Comparison of ENCODE assay signal across 10 mouse cellular contexts in genomic region chr5:77223043-77223975, GRCm38 (mm10). TPM values are rescaled to one million over a fixed set of nuclear protein-coding genes. Genes with fewer than 3 reads are reported as not detected.
A peak's percentile ranks its signal among the peaks of the same experiment; 100 is the strongest.
DNase-seq lines count a peak whose midpoint lies in the region; ATAC-seq and TF ChIP-seq lines count a peak whose summit lies in the region.
"Had no signal": no experiment of that assay in that cellular context is flagged by ENCODE, and none has a peak within 500 bp of the region (broad histone marks: within the 10 kb centered on the region; RNA-seq: fewer than 3 reads in every experiment).

No protein-coding gene starts in this region.

- TF ChIP-seq POLR2A in spleen, adult 2 months (IDR thresholded peaks at IDR 0.05; ENCODE audit: low read depth, low read length) = no peak

- H3K4me3 ChIP-seq in embryonic facial prominence, embryonic 11.5 days (ENCODE audit: low read depth, low read length) = no peak overlapping the region
- no peak overlapping the region for H3K4me3 ChIP-seq in embryonic facial prominence, embryonic 10.5 days
- no peak overlapping the region for H3K4me3 ChIP-seq in lung, embryonic 14.5 days (ENCODE audit: low read depth, low read length)
- no peak overlapping the region for H3K4me3 ChIP-seq in spleen, adult 2 months (ENCODE audit: extremely low read depth, insufficient read depth, insufficient read length)
- H3K4me3 ChIP-seq: hindbrain, embryonic 13.5 days; lung, embryonic 15.5 days had no signal

- H3K27ac ChIP-seq in embryonic facial prominence, embryonic 11.5 days (replicated peaks; ENCODE audit: low read depth, low read length) = no peak overlapping the region
- H3K27ac ChIP-seq in embryonic facial prominence, embryonic 10.5 days (replicated peaks) = no peak overlapping the region
- no peak overlapping the region for H3K27ac ChIP-seq in lung, embryonic 14.5 days (ENCODE audit: low read depth)
- no peak overlapping the region for H3K27ac ChIP-seq in spleen, adult 2 months (ENCODE audit: insufficient read depth, low read length)
- H3K27ac ChIP-seq: hindbrain, embryonic 13.5 days; lung, embryonic 15.5 days had no signal

- no peaks in the 10 kb centered on the region for H3K27me3 ChIP-seq in embryonic facial prominence, embryonic 11.5 days (ENCODE audit: control insufficient read depth, insufficient read depth, low read length)
- H3K27me3 ChIP-seq in embryonic facial prominence, embryonic 10.5 days (replicated peaks; ENCODE audit: low read depth, poor library complexity, severe bottlenecking) = no peaks in the 10 kb centered on the region
- no peaks in the 10 kb centered on the region for H3K27me3 ChIP-seq in lung, embryonic 14.5 days (ENCODE audit: insufficient read depth, low read length)
- no peaks in the 10 kb centered on the region for H3K27me3 ChIP-seq in spleen, adult 2 months (ENCODE audit: control insufficient read depth, insufficient read depth, low read length)
- H3K27me3 ChIP-seq: hindbrain, embryonic 13.5 days; lung, embryonic 15.5 days had no signal

- no peak overlapping the region for H3K9ac ChIP-seq in embryonic facial prominence, embryonic 11.5 days (replicated peaks; ENCODE audit: low read length)
- no peak overlapping the region for H3K9ac ChIP-seq in lung, embryonic 14.5 days
- H3K9ac ChIP-seq: hindbrain, embryonic 13.5 days; lung, embryonic 15.5 days had no signal

- peak; percentile 52 for ATAC-seq in embryonic facial prominence, embryonic 11.5 days (replicated peaks; ENCODE audit: insufficient number of reproducible peaks, low FRiP score, low TSS enrichment, low read depth)
- ATAC-seq in lung, embryonic 14.5 days (ENCODE audit: insufficient read depth) = no peak
- ATAC-seq in common myeloid progenitor, adult 5-6 weeks (replicated peaks; ENCODE audit: low read depth, poor library complexity, severe bottlenecking) = peak; percentile 89

- H3K4me1 ChIP-seq in embryonic facial prominence, embryonic 11.5 days (ENCODE audit: control insufficient read depth, insufficient read depth, low read length) = no peaks in the 10 kb centered on the region
- no peaks in the 10 kb centered on the region for H3K4me1 ChIP-seq in embryonic facial prominence, embryonic 10.5 days
- H3K4me1 ChIP-seq in lung, embryonic 14.5 days (ENCODE audit: insufficient read depth) = no peaks in the 10 kb centered on the region
- H3K4me1 ChIP-seq in spleen, adult 2 months (ENCODE audit: control insufficient read depth, insufficient read depth, insufficient read length) = no peaks in the 10 kb centered on the region
- H3K4me1 ChIP-seq: hindbrain, embryonic 13.5 days; lung, embryonic 15.5 days had no signal

- peak; percentile 50 for TF ChIP-seq CTCF in lung, embryonic 14.5 days (IDR thresholded peaks at IDR 0.05; ENCODE audit: low read depth)
- peak; percentile 39; the same call in 1 of the 2 replicates for TF ChIP-seq CTCF in spleen, adult 2 months (IDR thresholded peaks at IDR 0.05; ENCODE audit: extremely low read depth, insufficient read depth, insufficient read length, insufficient replicate concordance)

- 72% methylated on average over 11 of the region's 11 CpGs for WGBS in embryonic facial prominence, embryonic 11.5 days
- 73% methylated on average over 11 of the region's 11 CpGs for WGBS in embryonic facial prominence, embryonic 10.5 days
- WGBS in lung, embryonic 14.5 days = 66% methylated on average over 11 of the region's 11 CpGs
- 66% methylated on average over 11 of the region's 11 CpGs for WGBS in spleen, adult 2 months

- DNase-seq in embryonic facial prominence, embryonic 11.5 days (ENCODE audit: low spot score) = peak; percentile 14
- DNase-seq in embryonic facial prominence, embryonic 10.5 days (ENCODE audit: low spot score) = no peak
- peak; percentile 49 for DNase-seq in lung, embryonic 14.5 days
- no peak for DNase-seq in lung, adult 18-20 months
- DNase-seq in spleen, adult 2 months (ENCODE audit: low read depth in 1 of 2, low spot score in 2 of 2) = peak in 1 of 2 experiments; percentile 16
- DNase-seq in layer of hippocampus, postnatal 10 days (ENCODE audit: low spot score in 2 of 2) = no peak
- no peak for DNase-seq in right cerebral cortex, postnatal 4 days

- H3K36me3 ChIP-seq in embryonic facial prominence, embryonic 11.5 days (replicated peaks; ENCODE audit: control insufficient read depth, insufficient read depth, low read depth, low read length) = no peaks in the 10 kb centered on the region
- H3K36me3 ChIP-seq in embryonic facial prominence, embryonic 10.5 days (replicated peaks) = no peaks in the 10 kb centered on the region
- H3K36me3 ChIP-seq in lung, embryonic 14.5 days (ENCODE audit: insufficient read depth) = no peaks in the 10 kb centered on the region
- H3K36me3 ChIP-seq in spleen, adult 2 months (ENCODE audit: control insufficient read depth, insufficient read depth, low read length) = no peaks in the 10 kb centered on the region
- H3K36me3 ChIP-seq: hindbrain, embryonic 13.5 days; lung, embryonic 15.5 days had no signal

- no peak overlapping the region for H3K4me2 ChIP-seq in embryonic facial prominence, embryonic 11.5 days (ENCODE audit: low read depth, low read length)
- no peak overlapping the region for H3K4me2 ChIP-seq in lung, embryonic 14.5 days
- H3K4me2 ChIP-seq: hindbrain, embryonic 13.5 days; lung, embryonic 15.5 days had no signal

- H3K9me3 ChIP-seq in embryonic facial prominence, embryonic 11.5 days (replicated peaks; ENCODE audit: control insufficient read depth, low read length) = no peaks in the 10 kb centered on the region
- no peaks in the 10 kb centered on the region for H3K9me3 ChIP-seq in embryonic facial prominence, embryonic 10.5 days
- H3K9me3 ChIP-seq in lung, embryonic 14.5 days (ENCODE audit: low read depth, low read length) = no peaks in the 10 kb centered on the region
- H3K9me3 ChIP-seq: lung, embryonic 15.5 days had no signal

RNA-seq across cellular contexts. Expression of gene Spink2, which starts 12.0 kb away (rescaled TPM):
- polyA plus RNA-seq in embryonic facial prominence, embryonic 11.5 days (2014; fragmentation: Nextera tagmentation; extraction: Ambion mirVana) = 1.3 TPM in 2 replicates
- 1.5 and 1.8 TPM in 2 replicates for polyA plus RNA-seq in embryonic facial prominence, embryonic 10.5 days (2016; fragmentation: Nextera tagmentation; extraction: Ambion mirVana)
- 0.32 and 1.3 TPM in 2 replicates for polyA plus RNA-seq in lung, embryonic 14.5 days (2014; fragmentation: Nextera tagmentation; extraction: Ambion mirVana)
- not detected in 2 replicates for total RNA-seq in common myeloid progenitor, adult 5-6 weeks (2017)
- 0.18 and 0.25 TPM in 2 replicates for polyA plus RNA-seq in spleen, adult 2 months (2012; rRNA removed)
- not detected for total RNA-seq in layer of hippocampus, postnatal 10 days (2021)

RNA-seq across cellular contexts. Expression of gene Rest, which starts 42.0 kb away (rescaled TPM):
- 49.4 and 52.2 TPM in 2 replicates for polyA plus RNA-seq in embryonic facial prominence, embryonic 11.5 days (2014; fragmentation: Nextera tagmentation; extraction: Ambion mirVana)
- 34.0 and 37.7 TPM in 2 replicates for polyA plus RNA-seq in embryonic facial prominence, embryonic 10.5 days (2016; fragmentation: Nextera tagmentation; extraction: Ambion mirVana)
- polyA plus RNA-seq in lung, embryonic 14.5 days (2014; fragmentation: Nextera tagmentation; extraction: Ambion mirVana) = 42.6 and 43.5 TPM in 2 replicates
- 49.7 and 61.6 TPM in 2 replicates for total RNA-seq in common myeloid progenitor, adult 5-6 weeks (2017)
- polyA plus RNA-seq in spleen, adult 2 months (2012; rRNA removed) = 6.5 and 8.0 TPM in 2 replicates
- total RNA-seq in layer of hippocampus, postnatal 10 days (2021) = 1 to 10 TPM; 6.0 to 6.1 TPM

Comparison
In these comparisons a context has a peak if more than half of its experiments do, and no peak if none do; other contexts are left out.
1. DNase-seq: peak in embryonic facial prominence, embryonic 11.5 days (single experiment) and lung, embryonic 14.5 days (single experiment); none in embryonic facial prominence, embryonic 10.5 days (single experiment), lung, adult 18-20 months (0 of 2), layer of hippocampus, postnatal 10 days (0 of 2) and right cerebral cortex, postnatal 4 days (single experiment).